In the genomic region with DNA sequence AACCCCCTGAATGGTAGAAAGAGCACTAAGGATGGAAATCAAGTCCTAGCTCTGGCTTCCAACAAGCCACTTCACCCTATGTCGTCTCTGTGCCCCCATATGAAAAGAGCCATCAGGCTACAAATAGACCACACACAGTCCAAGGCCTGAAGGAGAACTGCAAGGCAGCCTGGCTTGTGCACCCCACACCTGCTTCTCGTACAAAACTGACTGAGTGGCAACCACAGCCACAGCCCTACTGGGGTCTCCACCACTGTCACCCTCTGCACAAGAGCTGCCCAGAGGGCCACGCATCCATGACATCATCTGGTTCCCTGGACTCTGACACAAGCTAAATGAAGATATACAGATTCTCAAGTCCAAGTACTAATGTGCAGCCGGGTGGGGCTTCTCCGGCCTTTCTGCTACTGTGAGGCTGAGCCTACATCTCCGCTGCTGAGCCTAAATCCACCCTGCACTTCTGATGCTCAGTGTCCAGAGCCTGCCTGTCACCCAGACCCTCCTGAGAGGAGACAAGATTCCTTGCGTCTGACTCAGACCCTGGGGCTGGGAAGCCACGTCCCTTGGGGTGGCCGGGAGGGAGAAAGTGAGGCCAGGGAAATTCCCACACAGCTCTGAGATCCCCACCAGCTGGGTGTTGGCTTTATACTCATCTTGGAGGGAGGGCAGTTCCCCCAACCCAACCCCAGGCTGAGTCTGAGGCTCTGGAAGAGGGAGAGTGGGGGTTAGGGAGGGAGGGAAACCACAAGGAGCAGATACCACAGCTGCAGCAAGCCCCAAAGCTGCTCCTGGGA, we compare ENCODE assay signal across 12 mouse cellular contexts.
DNase-seq lines count a peak whose midpoint lies in the region; ATAC-seq and TF ChIP-seq lines count a peak whose summit lies in the region.
"Had no signal": no experiment of that assay in that cellular context is flagged by ENCODE, and none has a peak within 500 bp of the region (broad histone marks: within the 10 kb centered on the region; RNA-seq: fewer than 3 reads in every experiment).

No protein-coding gene starts in this region.

- no peak for ATAC-seq in intestine, embryonic 14.5 days (replicated peaks; ENCODE audit: low FRiP score, low TSS enrichment, low read depth)
- no peak for ATAC-seq in intestine, postnatal 0 days
- peak; percentile 53 for ATAC-seq in heart, embryonic 16.5 days (replicated peaks; ENCODE audit: extremely low read depth, insufficient read depth, low FRiP score)

- no peaks in the 10 kb centered on the region for H3K36me3 ChIP-seq in intestine, embryonic 14.5 days (ENCODE audit: control insufficient read depth, insufficient read depth, low read length)
- H3K36me3 ChIP-seq in intestine, postnatal 0 days (ENCODE audit: control insufficient read depth, insufficient read depth), result no peaks in the 10 kb centered on the region
- H3K36me3 ChIP-seq in heart, embryonic 16.5 days (ENCODE audit: control insufficient read depth, insufficient read depth), result no peaks in the 10 kb centered on the region
- H3K36me3 ChIP-seq: limb, embryonic 13.5 days; neural tube, embryonic 13.5 days had no signal

- no peaks in the 10 kb centered on the region; the same call in none of the 2 replicates for H3K4me1 ChIP-seq in intestine, embryonic 14.5 days (replicated peaks; ENCODE audit: control insufficient read depth, insufficient read depth, low read length)
- no peaks in the 10 kb centered on the region for H3K4me1 ChIP-seq in intestine, postnatal 0 days (replicated peaks; ENCODE audit: control insufficient read depth, insufficient read depth, low read length)
- H3K4me1 ChIP-seq in heart, embryonic 16.5 days (ENCODE audit: control insufficient read depth, insufficient read depth, low read length), result 0 out of 2 replicates have a peak, but pooled peaks cover 3% of the 10 kb centered on the region
- H3K4me1 ChIP-seq: neural tube, embryonic 13.5 days had no signal

- no peaks in the 10 kb centered on the region for H3K9me3 ChIP-seq in intestine, embryonic 14.5 days (ENCODE audit: control insufficient read depth, low read length)
- no peaks in the 10 kb centered on the region for H3K9me3 ChIP-seq in intestine, postnatal 0 days (ENCODE audit: control insufficient read depth)
- H3K9me3 ChIP-seq in heart, embryonic 16.5 days (replicated peaks; ENCODE audit: control insufficient read depth, low read length), result no peaks in the 10 kb centered on the region
- H3K9me3 ChIP-seq: limb, embryonic 13.5 days; megakaryocyte, embryonic 14.5 days; neural tube, embryonic 13.5 days had no signal

- H3K9ac ChIP-seq in intestine, embryonic 14.5 days (ENCODE audit: low read length), result no peak overlapping the region
- no peak overlapping the region for H3K9ac ChIP-seq in intestine, postnatal 0 days (ENCODE audit: low read depth, low read length)
- H3K9ac ChIP-seq in heart, embryonic 16.5 days (ENCODE audit: low read length), result no peak overlapping the region
- H3K9ac ChIP-seq: limb, embryonic 13.5 days; neural tube, embryonic 13.5 days had no signal

- intact Hi-C loops in left cerebral cortex, postnatal 36 days (cut with DNase I), result no loop called here
- intact Hi-C loops in left cerebral cortex, postnatal 25 days (cut with DNase I), result no loop called here

- no peak for TF ChIP-seq CTCF in intestine, postnatal 0 days (IDR thresholded peaks at IDR 0.05; ENCODE audit: low read depth)

- peak; percentile 61 for DNase-seq in intestine, embryonic 14.5 days (ENCODE audit: low spot score)
- peak; percentile 47 for DNase-seq in MN1 (ENCODE audit: low spot score)
- peak; percentile 59 for DNase-seq in skeletal muscle tissue, adult 2 months (ENCODE audit: low read depth, low spot score)
- DNase-seq in left cerebral cortex, postnatal 36 days (ENCODE audit: low spot score in 2 of 2), result no peak
- DNase-seq in retina, postnatal 1 day, result no peak
- no peak for DNase-seq in left cerebral cortex, postnatal 25 days (ENCODE audit: low spot score in 2 of 2)
- DNase-seq: cerebellum, adult 8-10 months had no signal

- 55% methylated on average over 9 of the region's 9 CpGs for WGBS in intestine, embryonic 14.5 days
- 55% methylated on average over 9 of the region's 9 CpGs for whole genome bisulfite sequencing in intestine, postnatal 0 days
- WGBS in heart, embryonic 16.5 days, result 58% methylated on average over 9 of the region's 9 CpGs

- H3K4me2 ChIP-seq in intestine, embryonic 14.5 days (ENCODE audit: low read length), result no peak overlapping the region
- H3K4me2 ChIP-seq in intestine, postnatal 0 days (replicated peaks; ENCODE audit: low read depth), result no peak overlapping the region
- no peak overlapping the region for H3K4me2 ChIP-seq in heart, embryonic 16.5 days (ENCODE audit: low read depth, low read length)
- H3K4me2 ChIP-seq: limb, embryonic 13.5 days; neural tube, embryonic 13.5 days had no signal

- H3K27me3 ChIP-seq in intestine, embryonic 14.5 days (replicated peaks; ENCODE audit: control insufficient read depth, insufficient read depth, low read length), result no peaks in the 10 kb centered on the region
- no peaks in the 10 kb centered on the region for H3K27me3 ChIP-seq in intestine, postnatal 0 days (replicated peaks; ENCODE audit: control insufficient read depth, insufficient read depth, low read length)
- H3K27me3 ChIP-seq in heart, embryonic 16.5 days (ENCODE audit: control insufficient read depth, insufficient read depth, low read length), result no peaks in the 10 kb centered on the region
- H3K27me3 ChIP-seq: limb, embryonic 13.5 days; neural tube, embryonic 13.5 days had no signal

- H3K4me3 ChIP-seq in intestine, embryonic 14.5 days (ENCODE audit: low read depth, low read length), result no peak overlapping the region
- H3K4me3 ChIP-seq in intestine, postnatal 0 days (ENCODE audit: low read depth, low read length), result no peak overlapping the region
- H3K4me3 ChIP-seq in heart, embryonic 16.5 days (ENCODE audit: low read length), result no peak overlapping the region
- H3K4me3 ChIP-seq: limb, embryonic 13.5 days; megakaryocyte, embryonic 14.5 days; neural tube, embryonic 13.5 days had no signal

- no peak overlapping the region for H3K27ac ChIP-seq in intestine, embryonic 14.5 days (ENCODE audit: low read depth)
- H3K27ac ChIP-seq in intestine, postnatal 0 days (ENCODE audit: low read depth, low read length), result no peak overlapping the region
- H3K27ac ChIP-seq in heart, embryonic 16.5 days (ENCODE audit: low read length), result peak overlapping the region; percentile 33; the same call in 1 of the 2 replicates
- H3K27ac ChIP-seq: limb, embryonic 13.5 days; neural tube, embryonic 13.5 days had no signal

Comparison
In these comparisons a context has a peak if more than half of its experiments do, and no peak if none do; other contexts are left out.
1. DNase-seq: peak in intestine, embryonic 14.5 days (single experiment), MN1 (single experiment) and skeletal muscle tissue, adult 2 months (single experiment); none in left cerebral cortex, postnatal 36 days (0 of 2), retina, postnatal 1 day (single experiment) and left cerebral cortex, postnatal 25 days (0 of 2).